Mouse (Mus musculus) left cerebral cortex, postnatal 25 days (tissue): ENCODE measurements around the gene Ovol1. TPM values are rescaled to one million over a fixed set of nuclear protein-coding genes. Genes with fewer than 3 reads are reported as not detected.

Experiments used
- DNase-seq, 2 experiments: peaks; one replicate each; pipeline ENCODE4 v3.0.0; 2022; ENCODE audit warnings: low spot score in 2 of 2, mixed read lengths in 1 of 2
- intact Hi-C: fragments of 180-260 bp; cut with DNase I; formaldehyde crosslinking; loops from one replicate; pipeline ENCODE4 v1.15.1; 2025
- total RNA-seq, 2 experiments: library from RNA; stranded (reverse); gene quantifications; 2 replicates each; pipeline ENCODE4 v1.2.3; 2021

The Ovol1 gene
- total RNA-seq, 2 experiments from 2014 or later: not detected

- intact Hi-C loops: no loop called here
- DNase-seq: no peak
Observed at GRCm38 (mm10) chr19:5570353-5571246, 10.2 kb upstream of the Ovol1 start.

GRCm38 (mm10) chr19:5569521-5569920 is 9.1 kb upstream of the Ovol1 start:
- DNase-seq: no peak
- intact Hi-C loops: loop anchor here (2.0 kb wide), 1 partner anchor 107 kb away; no protein-coding TSS in a partner anchor

GRCm38 (mm10) chr19:5568470-5569140 is 8.2 kb upstream of the Ovol1 start:
- DNase-seq: peak; percentile 74 to 81
- intact Hi-C loops: loop anchor here (1.0 to 2.0 kb wide), 2 partner anchors 39 to 106 kb away; no protein-coding TSS in a partner anchor

- intact Hi-C loops: loop anchor here (1.0 to 2.0 kb wide), 2 partner anchors 39 to 105 kb away; no protein-coding TSS in a partner anchor
- peak; percentile 84 to 88 for DNase-seq
Observed at GRCm38 (mm10) chr19:5567534-5568469, 7.4 kb upstream of the Ovol1 start, which contains the start of gene Ap5b1. Gene Ap5b1 (plus strand): TSS chr19:5568025.

- intact Hi-C loops: no loop called here
Observed at GRCm38 (mm10) chr19:5567180-5567533, 6.7 kb upstream of the Ovol1 start.

GRCm38 (mm10) chr19:5566316-5566715 is 5.9 kb upstream of the Ovol1 start:
- intact Hi-C loops: no loop called here
- DNase-seq: no peak

More at GRCm38 (mm10) chr19:5567180-5567533, 6.7 kb upstream of the Ovol1 start:
- no peak for DNase-seq

GRCm38 (mm10) chr19:5562776-5563175 is 2.3 kb upstream of the Ovol1 start:
- no peak for DNase-seq
- intact Hi-C loops: no loop called here

GRCm38 (mm10) chr19:5561886-5562285 is 1.4 kb upstream of the Ovol1 start:
- intact Hi-C loops: loop anchor here (2.0 kb wide), 1 partner anchor 29 kb away; no protein-coding TSS in a partner anchor

GRCm38 (mm10) chr19:5561252-5561790 is 875 bp upstream of the Ovol1 start:
- intact Hi-C loops: loop anchor here (2.0 kb wide), 1 partner anchor 29 kb away; no protein-coding TSS in a partner anchor
- DNase-seq: no peak

More at GRCm38 (mm10) chr19:5561886-5562285, 1.4 kb upstream of the Ovol1 start:
- DNase-seq: no peak

GRCm38 (mm10) chr19:5559631-5560456 is 602 bp downstream of the Ovol1 start:
- intact Hi-C loops: loop anchor here (2.0 kb wide), 1 partner anchor 27 kb away; no protein-coding TSS in a partner anchor
- DNase-seq: no peak

GRCm38 (mm10) chr19:5559229-5559628 is 1.2 kb downstream of the Ovol1 start:
- intact Hi-C loops: no loop called here
- DNase-seq: no peak

GRCm38 (mm10) chr19:5558770-5559169 is 1.7 kb downstream of the Ovol1 start:
- no peak for DNase-seq
- intact Hi-C loops: no loop called here

- no peak for DNase-seq
- intact Hi-C loops: no loop called here
Observed at GRCm38 (mm10) chr19:5558169-5558568, 2.3 kb downstream of the Ovol1 start.

GRCm38 (mm10) chr19:5554212-5554611 is 6.2 kb downstream of the Ovol1 start:
- no peak for DNase-seq
- intact Hi-C loops: no loop called here

- intact Hi-C loops: no loop called here
- no peak for DNase-seq
Observed at GRCm38 (mm10) chr19:5553802-5554201, 6.6 kb downstream of the Ovol1 start.

- no peak for DNase-seq
- intact Hi-C loops: no loop called here
Observed at GRCm38 (mm10) chr19:5547471-5548056, 12.9 kb downstream of the Ovol1 start.

GRCm38 (mm10) chr19:5544031-5544430 is 16.4 kb downstream of the Ovol1 start:
- intact Hi-C loops: no loop called here
- no peak for DNase-seq

GRCm38 (mm10) chr19:5543362-5543761 is 17.1 kb downstream of the Ovol1 start:
- intact Hi-C loops: no loop called here
- DNase-seq: no peak
